Mouse (Mus musculus): ENCODE results near the gene Hils1. TPM values are rescaled to one million over a fixed set of nuclear protein-coding genes. Genes with fewer than 3 reads are reported as not detected.
"Not testable (repeated sequence)": the region's sequence is repeated elsewhere in the genome, so short reads cannot be mapped to it uniquely, and the experiment has no call there.

Gene Hils1
- total and polyA plus RNA-seq, 3 experiments = not detected

GRCm38 (mm10) chr11:95006525-95007219 is 39.3 kb downstream of the Hils1 start:
- ATAC-seq (ENCODE audit: extremely low read depth, insufficient number of reproducible peaks, low FRiP score, poor library complexity, severe bottlenecking) = peak; percentile 46; the same call in 1 of the 2 replicates
- Histone ChIP-seq H3K36me3 (replicated peaks) (peaks cover 55% of the 10 kb centered on the region), H3K4me1 (ENCODE audit: insufficient read depth, low read depth, low read length) (peaks cover 89% of the 10 kb centered on the region), H3K27me3 (ENCODE audit: insufficient read depth, low read length) (no peaks in the 10 kb centered on the region), H3K9me3 (replicated peaks) (no peaks in the 10 kb centered on the region), H3K4me3 (ENCODE audit: low read depth, low read length) (peak overlapping the region; percentile 56; the same call in 1 of the 2 replicates)
- TF ChIP-seq POLR2AphosphoS5 (IDR thresholded peaks at IDR 0.05; ENCODE audit: insufficient replicate concordance, low read depth, low read length) = no peak
- no peak for TF ChIP-seq TAL1 (conservative IDR thresholded peaks at IDR 0.05; ENCODE audit: low read depth, low read length)
- peak; percentile 89 for DNase-seq (ENCODE audit: low spot score)

DNA sequence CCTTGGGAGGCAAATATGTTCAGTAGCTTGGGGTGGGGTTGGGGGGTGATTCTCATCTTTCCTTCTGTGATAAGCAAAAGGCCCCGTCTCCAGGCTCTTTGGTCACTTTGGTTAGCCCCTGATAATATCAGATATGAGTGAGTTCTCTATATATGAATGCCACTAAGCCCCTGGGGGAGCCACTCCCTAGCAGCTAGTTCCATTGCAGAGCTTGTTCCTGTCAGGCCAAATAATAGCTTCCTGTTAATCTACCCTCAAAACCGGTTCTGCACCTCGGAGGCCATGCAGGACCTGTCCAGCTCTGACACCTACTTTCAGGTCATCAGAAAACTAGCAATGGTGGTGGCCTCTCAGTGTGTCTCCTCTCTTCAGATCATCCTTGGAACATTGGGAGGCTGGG is 40.0 kb downstream of the Hils1 start:
- no peak for DNase-seq (ENCODE audit: low spot score)
- H3K36me3 ChIP-seq (replicated peaks) = peaks cover 48% of the 10 kb centered on the region

GRCm38 (mm10) chr11:95008661-95009628 is 41.6 kb downstream of the Hils1 start:
- Histone ChIP-seq H3K9me3 (replicated peaks) (no peaks in the 10 kb centered on the region), H3K36me3 (replicated peaks) (peaks cover 46% of the 10 kb centered on the region), H3K4me1 (ENCODE audit: insufficient read depth, low read depth, low read length) (peaks cover 87% of the 10 kb centered on the region), H3K4me3 (ENCODE audit: low read depth, low read length) (peak overlapping the region; percentile 83), H3K27me3 (ENCODE audit: insufficient read depth, low read length) (no peaks in the 10 kb centered on the region)
- DNase-seq (ENCODE audit: low spot score) (no peak), ATAC-seq (ENCODE audit: extremely low read depth, insufficient number of reproducible peaks, low FRiP score, poor library complexity, severe bottlenecking) (no peak)
- no peak; the same call in 1 of the 2 replicates for TF ChIP-seq POLR2AphosphoS5 (IDR thresholded peaks at IDR 0.05; ENCODE audit: insufficient replicate concordance, low read depth, low read length)
- TF ChIP-seq CTCF (IDR thresholded peaks at IDR 0.05; ENCODE audit: low read depth, low read length) = no peak

More for the DNA sequence above, 40.0 kb downstream of the Hils1 start:
- ATAC-seq (ENCODE audit: extremely low read depth, insufficient number of reproducible peaks, low FRiP score, poor library complexity, severe bottlenecking) = no peak
- H3K9me3 ChIP-seq (replicated peaks) = no peaks in the 10 kb centered on the region
- TF ChIP-seq GATA1 (IDR thresholded peaks at IDR 0.05; ENCODE audit: borderline replicate concordance, low read length) = no peak
- no peak; the same call in 1 of the 2 replicates for TF ChIP-seq POLR2AphosphoS5 (IDR thresholded peaks at IDR 0.05; ENCODE audit: insufficient replicate concordance, low read depth, low read length)
- no peaks in the 10 kb centered on the region for H3K27me3 ChIP-seq (ENCODE audit: insufficient read depth, low read length)
- H3K4me1 ChIP-seq (ENCODE audit: insufficient read depth, low read depth, low read length) = peaks cover 89% of the 10 kb centered on the region
- H3K4me3 ChIP-seq (ENCODE audit: low read depth, low read length) = peak overlapping the region; percentile 46; the same call in 1 of the 2 replicates

DNA sequence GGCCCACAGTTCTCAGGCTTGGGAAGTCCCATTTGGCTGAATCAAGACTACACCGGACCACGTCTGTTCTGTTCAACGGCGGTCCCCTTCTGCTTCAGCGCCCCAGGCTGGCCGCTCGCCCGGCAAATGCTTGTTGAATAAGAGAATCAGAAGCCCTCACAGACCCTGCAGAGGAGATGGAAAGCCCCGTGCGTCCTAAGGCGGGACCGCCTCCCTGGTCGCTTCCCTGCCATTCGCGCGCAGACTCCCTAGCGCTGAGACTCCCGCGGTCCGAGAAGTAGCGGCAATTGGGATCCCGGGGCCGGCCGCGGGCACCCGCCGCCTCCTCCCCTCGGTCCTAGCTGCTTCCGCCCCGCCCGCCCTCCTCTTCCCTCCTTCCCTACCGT is 42.2 kb downstream of the Hils1 start, which contains the start of gene Samd14:
TSS of gene Samd14 (plus strand) at position 251 of the 386 bp plus-strand sequence.
- no peaks in the 10 kb centered on the region for H3K27me3 ChIP-seq (ENCODE audit: insufficient read depth, low read length)
- H3K36me3 ChIP-seq (replicated peaks) = peaks cover 46% of the 10 kb centered on the region
- H3K9me3 ChIP-seq (replicated peaks) = no peaks in the 10 kb centered on the region
- ATAC-seq (ENCODE audit: extremely low read depth, insufficient number of reproducible peaks, low FRiP score, poor library complexity, severe bottlenecking) = no peak
- no peak for TF ChIP-seq GATA2 (IDR thresholded peaks at IDR 0.05; ENCODE audit: borderline replicate concordance, low read depth, low read length)
- TF ChIP-seq POLR2AphosphoS5 (IDR thresholded peaks at IDR 0.05; ENCODE audit: insufficient replicate concordance, low read depth, low read length) = no peak
- no peak for TF ChIP-seq GATA1 (IDR thresholded peaks at IDR 0.05; ENCODE audit: borderline replicate concordance, low read length)
- TF ChIP-seq CTCF (IDR thresholded peaks at IDR 0.05; ENCODE audit: low read depth, low read length) = no peak
- TF ChIP-seq TAL1 (conservative IDR thresholded peaks at IDR 0.05; ENCODE audit: low read depth, low read length) = no peak
- peak within 1 kb of the TSS; percentile 83 for H3K4me3 ChIP-seq (ENCODE audit: low read depth, low read length)
- peak; percentile 73 for DNase-seq (ENCODE audit: low spot score)
- H3K4me1 ChIP-seq (ENCODE audit: insufficient read depth, low read depth, low read length) = peaks cover 87% of the 10 kb centered on the region

DNA sequence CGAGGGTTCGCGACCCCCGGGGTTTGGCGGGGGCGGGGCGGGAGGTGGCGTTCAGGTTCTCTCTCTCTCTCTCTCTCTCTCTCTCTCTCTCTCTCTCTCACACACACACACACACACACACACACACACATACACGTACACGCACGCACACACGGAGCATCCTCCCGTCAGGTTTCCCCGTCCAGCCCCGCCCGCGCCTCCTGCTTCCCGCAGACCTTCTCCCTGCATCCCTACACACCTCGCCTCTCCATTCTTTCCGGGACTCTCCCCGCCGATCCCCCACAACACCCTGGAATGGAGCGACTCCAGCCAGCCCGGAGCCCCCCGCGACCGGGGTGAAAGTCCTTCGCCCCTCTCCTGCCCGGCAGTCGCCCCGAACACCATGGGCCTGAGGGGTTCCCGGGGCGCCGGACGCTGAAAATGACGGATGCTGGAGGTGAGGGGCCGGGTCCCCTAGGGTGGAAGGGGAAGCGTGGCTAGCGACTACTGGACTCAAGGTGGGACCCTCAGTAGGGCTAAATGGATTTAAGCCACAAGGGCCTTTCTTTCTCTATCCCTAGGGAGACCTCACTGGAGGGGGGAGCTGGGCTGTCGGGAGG is 42.8 kb downstream of the Hils1 start:
- no peaks in the 10 kb centered on the region for H3K27me3 ChIP-seq (ENCODE audit: insufficient read depth, low read length)
- no peaks in the 10 kb centered on the region for H3K9me3 ChIP-seq (replicated peaks)
- DNase-seq (ENCODE audit: low spot score) (no peak), ATAC-seq (ENCODE audit: extremely low read depth, insufficient number of reproducible peaks, low FRiP score, poor library complexity, severe bottlenecking) (no peak)
- H3K4me1 ChIP-seq (ENCODE audit: insufficient read depth, low read depth, low read length) = peaks cover 87% of the 10 kb centered on the region
- peak overlapping the region; percentile 83 for H3K4me3 ChIP-seq (ENCODE audit: low read depth, low read length)
- TF ChIP-seq CTCF (IDR thresholded peaks at IDR 0.05; ENCODE audit: low read depth, low read length) = no peak
- TF ChIP-seq TAL1 (conservative IDR thresholded peaks at IDR 0.05; ENCODE audit: low read depth, low read length) = no peak
- no peak for TF ChIP-seq POLR2AphosphoS5 (IDR thresholded peaks at IDR 0.05; ENCODE audit: insufficient replicate concordance, low read depth, low read length)
- no peak for TF ChIP-seq GATA1 (IDR thresholded peaks at IDR 0.05; ENCODE audit: borderline replicate concordance, low read length)
- no peak for TF ChIP-seq GATA2 (IDR thresholded peaks at IDR 0.05; ENCODE audit: borderline replicate concordance, low read depth, low read length)
- H3K36me3 ChIP-seq (replicated peaks) = peaks cover 46% of the 10 kb centered on the region

- Histone ChIP-seq H3K36me3 (replicated peaks) (peaks cover 46% of the 10 kb centered on the region), H3K4me3 (ENCODE audit: low read depth, low read length) (peak overlapping the region; percentile 83), H3K4me1 (ENCODE audit: insufficient read depth, low read depth, low read length) (peaks cover 87% of the 10 kb centered on the region)
- H3K27me3 ChIP-seq (ENCODE audit: insufficient read depth, low read length); H3K9me3 ChIP-seq (replicated peaks); DNase-seq (ENCODE audit: low spot score); ATAC-seq (ENCODE audit: extremely low read depth, insufficient number of reproducible peaks, low FRiP score, poor library complexity, severe bottlenecking): not testable (repeated sequence)
These were observed 43.5 kb downstream of the Hils1 start for GRCm38 (mm10) chr11:95010841-95011403.
